Mouse (Mus musculus): ENCODE data around the gene Svop. TPM values are rescaled to one million over a fixed set of nuclear protein-coding genes. Genes with fewer than 3 reads are reported as not detected.

Svop gene
- polyA plus RNA-seq, 1 experiment, result 27.0 TPM

GRCm38 (mm10) chr5:113989437-113990024 lies 101.8 kb downstream of the Svop start:
- peaks cover 12% of the 10 kb centered on the region for H3K4me1 ChIP-seq (ENCODE audit: control insufficient read depth, insufficient read depth, low read length)
- H3K27ac ChIP-seq (ENCODE audit: control insufficient read depth, insufficient read depth, low read depth, low read length), result no peak overlapping the region
- no peak overlapping the region for H3K4me3 ChIP-seq (ENCODE audit: control insufficient read depth, low read depth, low read length)

GRCm38 (mm10) chr5:113986182-113986961 lies 105.0 kb downstream of the Svop start:
- Histone ChIP-seq H3K36me3 (ENCODE audit: control insufficient read depth, insufficient read depth, low read length) (no peaks in the 10 kb centered on the region), H3K4me3 (ENCODE audit: control insufficient read depth, low read depth, low read length) (no peak overlapping the region), H3K4me1 (ENCODE audit: control insufficient read depth, insufficient read depth, low read length) (peaks cover 4% of the 10 kb centered on the region), H3K27ac (ENCODE audit: control insufficient read depth, insufficient read depth, low read depth, low read length) (peak overlapping the region; percentile 3; the same call in 1 of the 2 replicates), H3K27me3 (ENCODE audit: control insufficient read depth, insufficient read depth, low read length) (no peaks in the 10 kb centered on the region)
- TF ChIP-seq POLR2A (IDR thresholded peaks at IDR 0.05; ENCODE audit: control insufficient read depth, low read depth, low read length) (no peak), CTCF (IDR thresholded peaks at IDR 0.05; ENCODE audit: control insufficient read depth, insufficient read depth, insufficient replicate concordance, low read depth, low read length) (no peak)

More at GRCm38 (mm10) chr5:113989437-113990024, 101.8 kb downstream of the Svop start:
- Histone ChIP-seq H3K36me3 (ENCODE audit: control insufficient read depth, insufficient read depth, low read length) (no peaks in the 10 kb centered on the region), H3K27me3 (ENCODE audit: control insufficient read depth, insufficient read depth, low read length) (no peaks in the 10 kb centered on the region)
- TF ChIP-seq POLR2A (IDR thresholded peaks at IDR 0.05; ENCODE audit: control insufficient read depth, low read depth, low read length) (no peak), CTCF (IDR thresholded peaks at IDR 0.05; ENCODE audit: control insufficient read depth, insufficient read depth, insufficient replicate concordance, low read depth, low read length) (no peak)

- H3K27me3 ChIP-seq (ENCODE audit: control insufficient read depth, insufficient read depth, low read length), result no peaks in the 10 kb centered on the region
- no peaks in the 10 kb centered on the region for H3K36me3 ChIP-seq (ENCODE audit: control insufficient read depth, insufficient read depth, low read length)
- no peak overlapping the region for H3K4me3 ChIP-seq (ENCODE audit: control insufficient read depth, low read depth, low read length)
- H3K27ac ChIP-seq (ENCODE audit: control insufficient read depth, insufficient read depth, low read depth, low read length), result no peak overlapping the region
- H3K4me1 ChIP-seq (ENCODE audit: control insufficient read depth, insufficient read depth, low read length), result peaks cover 4% of the 10 kb centered on the region
- TF ChIP-seq POLR2A (IDR thresholded peaks at IDR 0.05; ENCODE audit: control insufficient read depth, low read depth, low read length) (no peak), CTCF (IDR thresholded peaks at IDR 0.05; ENCODE audit: control insufficient read depth, insufficient read depth, insufficient replicate concordance, low read depth, low read length) (no peak)
Observed at GRCm38 (mm10) chr5:113985737-113986136, 105.6 kb downstream of the Svop start.

GRCm38 (mm10) chr5:113984025-113984740 lies 107.2 kb downstream of the Svop start:
- peaks cover 4% of the 10 kb centered on the region for H3K4me1 ChIP-seq (ENCODE audit: control insufficient read depth, insufficient read depth, low read length)
- H3K27ac ChIP-seq (ENCODE audit: control insufficient read depth, insufficient read depth, low read depth, low read length), result no peak overlapping the region
- no peaks in the 10 kb centered on the region for H3K27me3 ChIP-seq (ENCODE audit: control insufficient read depth, insufficient read depth, low read length)
- H3K4me3 ChIP-seq (ENCODE audit: control insufficient read depth, low read depth, low read length), result no peak overlapping the region
- no peaks in the 10 kb centered on the region for H3K36me3 ChIP-seq (ENCODE audit: control insufficient read depth, insufficient read depth, low read length)
- TF ChIP-seq CTCF (IDR thresholded peaks at IDR 0.05; ENCODE audit: control insufficient read depth, insufficient read depth, insufficient replicate concordance, low read depth, low read length) (no peak), POLR2A (IDR thresholded peaks at IDR 0.05; ENCODE audit: control insufficient read depth, low read depth, low read length) (no peak)

- H3K4me1 ChIP-seq (ENCODE audit: control insufficient read depth, insufficient read depth, low read length), result peaks cover 4% of the 10 kb centered on the region
- no peaks in the 10 kb centered on the region for H3K36me3 ChIP-seq (ENCODE audit: control insufficient read depth, insufficient read depth, low read length)
- H3K27me3 ChIP-seq (ENCODE audit: control insufficient read depth, insufficient read depth, low read length), result no peaks in the 10 kb centered on the region
- no peak overlapping the region for H3K27ac ChIP-seq (ENCODE audit: control insufficient read depth, insufficient read depth, low read depth, low read length)
- TF ChIP-seq POLR2A (IDR thresholded peaks at IDR 0.05; ENCODE audit: control insufficient read depth, low read depth, low read length) (no peak), CTCF (IDR thresholded peaks at IDR 0.05; ENCODE audit: control insufficient read depth, insufficient read depth, insufficient replicate concordance, low read depth, low read length) (no peak)
- no peak overlapping the region for H3K4me3 ChIP-seq (ENCODE audit: control insufficient read depth, low read depth, low read length)
Observed at GRCm38 (mm10) chr5:113983541-113983940, 107.8 kb downstream of the Svop start.

GRCm38 (mm10) chr5:113981843-113982242 lies 109.5 kb downstream of the Svop start:
- no peaks in the 10 kb centered on the region for H3K27me3 ChIP-seq (ENCODE audit: control insufficient read depth, insufficient read depth, low read length)
- H3K4me1 ChIP-seq (ENCODE audit: control insufficient read depth, insufficient read depth, low read length), result peaks cover 4% of the 10 kb centered on the region
- no peaks in the 10 kb centered on the region for H3K36me3 ChIP-seq (ENCODE audit: control insufficient read depth, insufficient read depth, low read length)
- TF ChIP-seq POLR2A (IDR thresholded peaks at IDR 0.05; ENCODE audit: control insufficient read depth, low read depth, low read length), result no peak
- H3K27ac ChIP-seq (ENCODE audit: control insufficient read depth, insufficient read depth, low read depth, low read length), result no peak overlapping the region
- H3K4me3 ChIP-seq (ENCODE audit: control insufficient read depth, low read depth, low read length), result no peak overlapping the region

GRCm38 (mm10) chr5:113981171-113981570 lies 110.2 kb downstream of the Svop start:
- H3K36me3 ChIP-seq (ENCODE audit: control insufficient read depth, insufficient read depth, low read length), result no peaks in the 10 kb centered on the region
- no peak overlapping the region for H3K27ac ChIP-seq (ENCODE audit: control insufficient read depth, insufficient read depth, low read depth, low read length)
- H3K4me1 ChIP-seq (ENCODE audit: control insufficient read depth, insufficient read depth, low read length), result peaks cover 2% of the 10 kb centered on the region
- H3K27me3 ChIP-seq (ENCODE audit: control insufficient read depth, insufficient read depth, low read length), result no peaks in the 10 kb centered on the region
- no peak overlapping the region for H3K4me3 ChIP-seq (ENCODE audit: control insufficient read depth, low read depth, low read length)
- TF ChIP-seq CTCF (IDR thresholded peaks at IDR 0.05; ENCODE audit: control insufficient read depth, insufficient read depth, insufficient replicate concordance, low read depth, low read length) (no peak), POLR2A (IDR thresholded peaks at IDR 0.05; ENCODE audit: control insufficient read depth, low read depth, low read length) (no peak)
